Mouse (Mus musculus) left cerebral cortex, adult 9 months (tissue): ENCODE data around the gene Cdk5rap1.
"Not testable (repeated sequence)": the region's sequence is repeated elsewhere in the genome, so short reads cannot be mapped to it uniquely, and the experiment has no call there.

Experiments
- DNase-seq, 2 experiments: peaks; one replicate each; pipeline ENCODE4 v3.0.0; 2022; ENCODE audit warnings: low spot score in 2 of 2

Gene Cdk5rap1

GRCm38 (mm10) chr2:154374807-154375601 is 2.2 kb upstream of the Cdk5rap1 start:
- DNase-seq = peak in 1 of 2 experiments; percentile 34

DNA sequence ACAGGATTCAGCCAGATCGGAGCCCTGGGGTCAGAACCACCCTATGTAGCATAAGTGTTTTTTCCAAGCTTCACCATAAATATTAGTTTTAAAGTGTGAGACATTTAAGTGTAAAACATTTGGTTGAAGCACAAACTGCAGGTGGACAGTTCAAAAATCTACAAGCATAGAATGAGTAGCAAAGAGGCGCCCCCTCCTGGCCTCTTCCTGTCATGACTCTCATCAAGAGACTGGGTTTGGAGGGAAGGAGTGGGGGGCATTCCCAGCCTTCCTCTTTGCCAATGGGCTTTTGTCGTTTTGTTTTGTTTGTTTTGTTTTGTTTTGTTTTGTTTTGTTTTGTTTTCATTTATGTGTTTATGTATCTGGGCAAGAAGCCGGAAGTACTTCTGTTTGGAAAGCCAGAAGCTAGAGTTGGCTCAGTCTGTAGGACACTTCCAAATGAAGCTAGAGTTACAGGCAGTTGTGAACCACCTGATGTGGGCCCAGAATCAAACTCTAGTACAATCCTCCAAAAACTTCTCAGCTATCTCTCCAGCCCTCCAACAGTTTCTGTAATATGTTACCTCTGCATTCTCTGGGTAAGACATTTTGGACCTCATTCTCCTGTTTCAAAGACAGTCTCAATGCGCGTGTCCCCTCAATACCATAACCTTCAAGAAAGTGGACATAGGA is 1.3 kb upstream of the Cdk5rap1 start:
- DNase-seq = peak in 1 of 2 experiments; percentile 78

DNA sequence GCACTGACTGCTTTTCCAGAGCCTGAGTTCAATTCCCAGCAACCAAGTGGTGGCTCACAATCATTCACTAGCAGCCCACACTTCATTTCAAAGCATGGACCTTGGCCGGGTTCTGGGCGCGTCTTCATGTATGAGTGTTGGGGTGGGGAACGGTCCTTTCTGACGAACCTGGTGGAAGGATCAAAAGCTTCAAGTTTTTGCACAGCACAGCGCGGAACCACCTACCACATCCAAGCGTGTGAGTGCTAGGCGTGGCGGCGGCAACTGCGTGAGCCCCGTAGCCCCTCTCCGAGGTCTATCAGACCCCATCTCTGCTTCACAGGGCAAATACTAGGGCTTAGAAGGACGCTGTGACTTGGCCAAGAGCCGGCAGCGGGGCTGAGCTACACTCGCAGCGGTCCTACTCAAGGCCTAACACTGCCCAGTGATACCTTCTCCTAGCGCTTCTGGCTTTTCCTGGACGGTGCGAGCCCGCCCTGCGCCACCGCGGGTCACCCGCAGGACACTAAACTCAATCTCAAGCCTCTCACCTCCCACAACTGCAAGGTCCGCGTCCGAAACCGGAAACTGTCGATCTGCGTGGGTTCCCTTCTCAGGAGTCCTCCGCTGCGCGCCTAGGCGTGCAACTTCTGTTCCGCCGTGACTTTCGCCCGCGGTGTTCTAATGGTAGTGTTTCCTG is 520 bp downstream of the Cdk5rap1 start:
- peak in 1 of 2 experiments; percentile 90 for DNase-seq

DNA sequence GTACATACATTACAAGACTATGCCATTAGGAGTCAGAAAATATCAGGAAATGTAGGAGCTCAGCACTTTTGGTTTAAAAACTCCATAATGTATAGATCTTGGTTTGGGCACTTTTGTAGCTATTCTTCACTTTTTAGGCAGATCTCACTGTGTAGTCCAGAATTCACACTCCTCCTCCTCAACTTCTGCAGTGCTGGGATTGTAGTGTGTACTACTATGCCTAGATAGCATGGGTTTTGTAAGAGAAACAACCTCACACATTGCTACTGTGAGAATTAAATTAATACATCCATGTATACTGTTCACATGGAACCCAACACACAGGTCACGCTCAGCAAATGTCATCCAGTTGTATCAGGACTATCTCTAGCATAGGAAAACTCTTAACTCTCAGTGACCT is 5.3 kb downstream of the Cdk5rap1 start:
- no peak for DNase-seq

DNA sequence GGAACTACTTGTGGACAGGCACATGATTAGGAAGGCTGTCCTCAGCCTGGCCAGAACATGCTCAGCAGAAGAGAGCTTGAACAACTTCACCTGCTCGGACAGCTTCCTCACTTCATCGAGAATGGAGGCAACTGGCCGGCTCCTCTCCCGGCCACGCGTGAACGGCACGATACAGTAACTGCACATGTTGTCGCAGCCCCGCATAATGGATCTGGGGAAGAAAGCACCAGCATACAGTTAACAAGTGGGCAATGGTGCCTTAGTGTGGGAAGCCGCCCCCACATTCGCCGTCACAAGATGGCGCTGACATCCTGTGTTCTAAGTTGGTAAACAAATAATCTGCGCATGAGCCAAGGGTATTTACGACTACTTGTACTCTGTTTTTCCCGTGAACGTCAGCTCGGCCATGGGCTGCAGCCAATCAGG is 18.8 kb downstream of the Cdk5rap1 start:
- DNase-seq = not testable (repeated sequence)

DNA sequence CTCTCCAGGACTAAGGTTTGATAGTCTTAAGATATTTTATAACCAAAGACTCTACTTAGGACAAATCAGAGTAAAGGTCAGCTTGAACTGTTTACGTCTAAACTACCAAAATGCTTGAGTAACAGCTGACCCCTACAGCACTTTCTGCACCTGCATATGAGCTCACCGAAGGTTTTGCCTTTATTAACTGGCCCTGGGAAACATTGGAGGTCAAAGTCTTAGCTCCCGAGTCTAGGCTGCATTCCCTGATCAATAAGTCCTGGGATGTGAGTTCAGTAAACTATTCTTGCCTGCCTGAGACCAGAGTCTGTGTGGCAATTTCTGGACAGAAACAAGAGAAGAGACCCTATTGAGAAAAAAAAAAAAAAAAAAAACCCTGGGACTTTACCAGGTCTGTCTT is 24.7 kb downstream of the Cdk5rap1 start:
- DNase-seq = no peak

GRCm38 (mm10) chr2:154339356-154339755 is 33.5 kb downstream of the Cdk5rap1 start:
- DNase-seq = no peak

- no peak for DNase-seq
Measured at GRCm38 (mm10) chr2:154338161-154338560, 34.6 kb downstream of the Cdk5rap1 start.

GRCm38 (mm10) chr2:154335572-154335971 is 37.2 kb downstream of the Cdk5rap1 start:
- DNase-seq = no peak

GRCm38 (mm10) chr2:154326852-154327251 is 46.0 kb downstream of the Cdk5rap1 start:
- no peak for DNase-seq

GRCm38 (mm10) chr2:154313771-154314170 is 59.0 kb downstream of the Cdk5rap1 start:
- not testable (repeated sequence) for DNase-seq

GRCm38 (mm10) chr2:154306927-154307326 is 65.9 kb downstream of the Cdk5rap1 start, which contains the start of gene Bpifb9b:
TSS of gene Bpifb9b (plus strand) at chr2:154307227.
- not testable (repeated sequence) for DNase-seq

DNA sequence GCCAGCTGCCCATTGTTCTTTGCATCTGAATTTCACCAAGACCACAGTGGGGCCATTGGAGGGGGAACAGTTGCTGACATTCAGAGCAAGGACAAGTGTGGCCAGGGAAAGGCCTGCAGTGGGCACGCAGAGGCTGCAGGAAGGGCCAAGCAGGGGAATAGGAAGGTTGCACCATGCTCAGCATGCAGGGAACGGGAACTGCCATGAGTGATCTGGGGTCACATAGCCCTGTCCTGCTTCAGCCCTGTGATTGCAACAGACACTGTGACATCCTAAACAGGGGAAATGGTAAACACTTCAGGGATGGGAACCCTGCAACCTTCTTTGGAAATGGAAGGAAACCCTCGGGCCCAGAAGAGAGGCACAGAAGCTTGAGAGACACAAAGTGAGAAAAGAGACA is 68.2 kb downstream of the Cdk5rap1 start:
- not testable (repeated sequence) for DNase-seq

- DNase-seq = no peak
Measured at GRCm38 (mm10) chr2:154301763-154302162, 71.0 kb downstream of the Cdk5rap1 start.

DNA sequence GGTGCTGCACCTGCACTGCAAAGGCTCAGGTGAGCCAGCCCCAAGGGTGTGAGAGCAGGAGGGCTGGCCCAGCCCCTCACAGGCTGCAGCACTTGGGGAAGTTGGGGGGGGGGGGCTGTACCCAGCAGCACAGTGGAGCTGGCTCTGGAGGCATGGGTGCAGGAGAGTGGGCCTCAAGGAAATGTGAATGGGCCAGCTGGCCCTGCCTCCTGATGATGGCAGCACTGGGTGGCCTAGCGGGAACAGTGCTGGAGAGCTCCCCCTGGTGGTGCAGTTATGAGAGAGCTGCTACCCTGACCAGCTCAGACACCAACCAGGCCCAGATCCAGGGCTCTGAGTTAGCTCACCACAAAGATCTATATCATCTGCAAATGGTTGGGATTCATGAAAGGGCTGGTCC is 72.3 kb downstream of the Cdk5rap1 start:
- DNase-seq = peak; percentile 5 to 34

- DNase-seq = peak in 1 of 2 experiments; percentile 58
Measured at GRCm38 (mm10) chr2:154294746-154295145, 78.1 kb downstream of the Cdk5rap1 start.

DNA sequence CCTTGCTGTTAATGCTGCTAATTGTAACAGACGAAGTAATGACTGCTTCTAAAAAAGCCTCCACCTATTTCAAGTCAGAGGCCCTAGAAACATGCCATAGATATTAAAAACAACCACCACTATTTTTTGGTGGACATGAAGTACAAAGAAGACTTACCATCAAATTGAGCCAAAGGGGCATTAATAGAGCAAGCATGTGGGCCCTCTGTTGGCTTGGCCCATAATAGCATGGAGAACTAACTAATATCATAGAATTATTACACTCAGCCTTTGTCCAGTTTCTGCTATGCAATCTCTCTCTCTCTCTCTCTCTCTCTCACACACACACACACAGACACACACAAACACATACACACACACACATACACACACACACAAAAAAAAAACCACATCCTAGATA is 80.0 kb downstream of the Cdk5rap1 start:
- DNase-seq = no peak

- DNase-seq = not testable (repeated sequence)
Measured at GRCm38 (mm10) chr2:154291866-154292265, 80.9 kb downstream of the Cdk5rap1 start.
